Mouse (Mus musculus) G1E (cell line): ENCODE measurements around the gene Cnpy1.

Experiments used
- CTCF ChIP-seq: IDR thresholded peaks from 2 replicates; pipeline ENCODE4 v1.5.1; 2012; ENCODE audit warnings: low read depth, low read length, inconsistent platforms, mixed read lengths
- POLR2AphosphoS5 ChIP-seq: IDR thresholded peaks from 2 replicates; pipeline ENCODE4 v1.6.1; 2012; ENCODE audit warnings: low read depth, low read length, inconsistent platforms; ENCODE audit not compliant: insufficient replicate concordance

DNA sequence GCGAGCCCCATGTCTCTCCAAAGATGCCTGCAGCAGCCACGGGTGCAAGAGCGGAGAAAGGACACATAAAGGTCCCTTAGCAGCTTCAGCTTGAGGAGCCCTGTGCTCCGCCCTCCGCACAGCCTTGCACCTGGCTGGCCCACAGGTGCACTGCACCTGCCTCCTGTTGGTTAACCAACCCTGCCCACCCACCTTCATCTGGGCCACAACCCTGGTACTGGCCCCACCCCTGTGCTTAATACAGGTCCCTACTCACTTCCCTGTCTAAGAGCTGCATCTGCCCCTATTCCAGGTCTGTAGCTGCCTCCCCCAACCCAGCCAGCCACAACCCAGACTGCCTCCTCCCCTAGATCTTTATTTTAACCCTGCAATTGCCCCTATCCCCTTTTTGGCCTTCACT, 16.5 kb upstream of the Cnpy1 start:
- TF ChIP-seq CTCF (no peak), POLR2AphosphoS5 (no peak)
